Mouse (Mus musculus) stomach, postnatal 0 days (tissue): ENCODE data around the gene Vps13a. TPM values are rescaled to one million over a fixed set of nuclear protein-coding genes. Genes with fewer than 3 reads are reported as not detected.
"Not testable (repeated sequence)": the region's sequence is repeated elsewhere in the genome, so short reads cannot be mapped to it uniquely, and the experiment has no call there.

ENCODE experiments used
- ATAC-seq: fragments of 200-750 bp; cut with Nextera tagmentation; 2 replicates; pipeline ENCODE4 v1.8.0; 2017; ENCODE audit not compliant: low FRiP score, low TSS enrichment
- DNase-seq: peaks from one replicate; pipeline ENCODE4 v3.0.0-alpha.2; 2016; ENCODE audit warnings: low spot score
- H3K27ac ChIP-seq: fragments of 300-500 bp; sonication (generic); replicated peaks from 2 replicates; pipeline ENCODE4 v1.5.1; 2014; ENCODE audit warnings: mild to moderate bottlenecking, control low read depth
- H3K27me3 ChIP-seq: fragments of 300-500 bp; sonication (generic); 2 replicates; pipeline ENCODE4 v1.6.1; 2014; ENCODE audit warnings: low read length; ENCODE audit not compliant: control insufficient read depth, insufficient read depth
- H3K36me3 ChIP-seq: fragments of 300-500 bp; sonication (generic); 2 replicates; pipeline ENCODE4 v1.6.1; 2014; ENCODE audit warnings: low read length, mixed read lengths; ENCODE audit not compliant: control insufficient read depth, insufficient read depth
- H3K4me1 ChIP-seq: fragments of 300-500 bp; sonication (generic); replicated peaks from 2 replicates; pipeline ENCODE4 v1.6.1; 2014; ENCODE audit warnings: antibody characterized with exemption; ENCODE audit not compliant: control insufficient read depth, insufficient read depth
- H3K4me2 ChIP-seq: fragments of 300-500 bp; sonication (generic); replicated peaks from 2 replicates; pipeline ENCODE4 v1.6.1; 2014; ENCODE audit warnings: low read depth, mild to moderate bottlenecking, control low read depth, moderate library complexity
- H3K4me3 ChIP-seq: fragments of 300-500 bp; sonication (generic); 2 replicates; pipeline ENCODE4 v1.5.1; 2014; ENCODE audit warnings: low read depth, low read length, control low read depth
- H3K9ac ChIP-seq: fragments of 300-500 bp; sonication (generic); 2 replicates; pipeline ENCODE4 v1.6.1; 2014; ENCODE audit warnings: mild to moderate bottlenecking, low read length, control low read depth, mixed read lengths
- H3K9me3 ChIP-seq: fragments of 300-500 bp; sonication (generic); 2 replicates; pipeline ENCODE4 v1.6.1; 2016; ENCODE audit warnings: low read length; ENCODE audit not compliant: control insufficient read depth
- CTCF ChIP-seq: IDR thresholded peaks from 2 replicates; pipeline ENCODE4 v1.5.1; 2016; ENCODE audit warnings: antibody characterized with exemption, low read depth, mild to moderate bottlenecking, moderate library complexity
- EP300 ChIP-seq: optimal IDR thresholded peaks from 2 replicates; pipeline ENCODE3; 2016; ENCODE audit warnings: antibody characterized with exemption
- WGBS: fragments of 180-500 bp; shearing (Covaris S2); extraction: QIAGEN DNeasy Blood & Tissue Kit; methylation state at CpG from one replicate; pipeline ENCODE4 v1.1.7; 2014; 5-methylcytosine and 5-hydroxymethylcytosine counted together
- polyA plus RNA-seq: library from polyadenylated mRNA; unstranded; fragments of >200 nt; fragmentation: Nextera tagmentation; extraction: Ambion mirVana; gene quantifications from 2 replicates; pipeline ENCODE4 v1.2.1, GENCODE M21; 2015

Vps13a gene
- polyA plus RNA-seq, 1 experiment from 2014 or later: 6.2 TPM

- no peak overlapping the region for H3K27ac ChIP-seq
- H3K27me3 ChIP-seq: no peaks in the 10 kb centered on the region
- TF ChIP-seq EP300 (no peak), CTCF (no peak)
- DNase-seq (no peak), ATAC-seq (no peak)
- no peak overlapping the region for H3K4me2 ChIP-seq
- WGBS: 75% methylated on average over 6 of the region's 6 CpGs
- no peak overlapping the region for H3K9ac ChIP-seq
- no peaks in the 10 kb centered on the region for H3K36me3 ChIP-seq
- H3K9me3 ChIP-seq: no peaks in the 10 kb centered on the region
- H3K4me1 ChIP-seq: no peaks in the 10 kb centered on the region
- no peak overlapping the region for H3K4me3 ChIP-seq
Measured at GRCm38 (mm10) chr19:16778578-16778977, 2.2 kb downstream of the Vps13a start.

GRCm38 (mm10) chr19:16777901-16778300, 2.8 kb downstream of the Vps13a start:
- TF ChIP-seq EP300: no peak
- TF ChIP-seq CTCF: no peak
- no peak for DNase-seq
- WGBS: 75% methylated on average over 3 of the region's 3 CpGs

GRCm38 (mm10) chr19:16777391-16777790, 3.3 kb downstream of the Vps13a start:
- H3K36me3 ChIP-seq, H3K4me3 ChIP-seq, ATAC-seq, H3K27me3 ChIP-seq, DNase-seq, H3K9ac ChIP-seq, H3K4me2 ChIP-seq, H3K9me3 ChIP-seq, H3K27ac ChIP-seq, H3K4me1 ChIP-seq: not testable (repeated sequence)

More at GRCm38 (mm10) chr19:16777901-16778300, 2.8 kb downstream of the Vps13a start:
- Histone ChIP-seq H3K4me1 (no peaks in the 10 kb centered on the region), H3K27ac (no peak overlapping the region), H3K27me3 (no peaks in the 10 kb centered on the region), H3K36me3 (no peaks in the 10 kb centered on the region), H3K9ac (no peak overlapping the region), H3K4me2 (no peak overlapping the region), H3K4me3 (no peak overlapping the region), H3K9me3 (no peaks in the 10 kb centered on the region)
- no peak for ATAC-seq

- ATAC-seq (no peak), DNase-seq (peak; percentile 16)
- Histone ChIP-seq H3K4me2 (peak overlapping the region; percentile 31), H3K4me3 (peak overlapping the region; percentile 6; the same call in 1 of the 2 replicates), H3K9me3 (no peaks in the 10 kb centered on the region), H3K36me3 (no peaks in the 10 kb centered on the region), H3K27ac (no peak overlapping the region), H3K4me1 (no peaks in the 10 kb centered on the region), H3K27me3 (no peaks in the 10 kb centered on the region), H3K9ac (no peak overlapping the region)
- no peak for TF ChIP-seq EP300
- TF ChIP-seq CTCF: peak; percentile 54
- WGBS: 54% methylated on average over 11 of the region's 11 CpGs
Measured at GRCm38 (mm10) chr19:16773237-16774016, 7.3 kb downstream of the Vps13a start.

GRCm38 (mm10) chr19:16767407-16767806, 13.3 kb downstream of the Vps13a start:
- WGBS: 73% methylated on average over 2 of the region's 2 CpGs
- DNase-seq: no peak
- ATAC-seq: no peak
- H3K9ac ChIP-seq: no peak overlapping the region
- no peak overlapping the region for H3K27ac ChIP-seq
- no peaks in the 10 kb centered on the region for H3K4me1 ChIP-seq
- TF ChIP-seq CTCF (no peak), EP300 (no peak)
- no peaks in the 10 kb centered on the region for H3K36me3 ChIP-seq
- H3K4me3 ChIP-seq: no peak overlapping the region
- H3K9me3 ChIP-seq: no peaks in the 10 kb centered on the region
- H3K4me2 ChIP-seq: no peak overlapping the region
- H3K27me3 ChIP-seq: no peaks in the 10 kb centered on the region

GRCm38 (mm10) chr19:16757439-16757838, 23.3 kb downstream of the Vps13a start:
- H3K9me3 ChIP-seq, ATAC-seq, H3K27ac ChIP-seq, H3K4me1 ChIP-seq, H3K36me3 ChIP-seq, DNase-seq, H3K4me2 ChIP-seq, H3K9ac ChIP-seq, H3K4me3 ChIP-seq, H3K27me3 ChIP-seq: not testable (repeated sequence)
- WGBS: 88% methylated on average over 9 of the region's 9 CpGs
